Mouse (Mus musculus): ENCODE results near the gene Nckap5. TPM values are rescaled to one million over a fixed set of nuclear protein-coding genes. Genes with fewer than 3 reads are reported as not detected.
A peak's percentile ranks its signal among the peaks of the same experiment; 100 is the strongest.

The Nckap5 gene
- polyA plus RNA-seq, 1 experiment from 2014 or later = 6.2 TPM

- WGBS = 89% methylated on average over 2 of the region's 2 CpGs
- no peaks in the 10 kb centered on the region for H3K36me3 ChIP-seq (ENCODE audit: control insufficient read depth, insufficient read depth, low read length)
- ATAC-seq (ENCODE audit: low read depth) (no peak), DNase-seq (ENCODE audit: low spot score) (no peak)
- no peak overlapping the region for H3K9ac ChIP-seq (ENCODE audit: low read depth, low read length)
- H3K4me3 ChIP-seq (ENCODE audit: low read depth, low read length) = no peak overlapping the region
- no peak overlapping the region for H3K27ac ChIP-seq (replicated peaks; ENCODE audit: low read depth, low read length)
- no peak overlapping the region for H3K4me2 ChIP-seq (ENCODE audit: low read depth, low read length)
- no peaks in the 10 kb centered on the region for H3K9me3 ChIP-seq (ENCODE audit: control insufficient read depth, low read length)
- H3K27me3 ChIP-seq (replicated peaks; ENCODE audit: control insufficient read depth, insufficient read depth, low read length) = no peaks in the 10 kb centered on the region
- H3K4me1 ChIP-seq (ENCODE audit: control insufficient read depth, insufficient read depth, low read length) = peaks cover 6% of the 10 kb centered on the region; the same call in 1 of the 2 replicates
Measured at GRCm38 (mm10) chr1:126534046-126534445, 296.6 kb downstream of the Nckap5 start.

DNA sequence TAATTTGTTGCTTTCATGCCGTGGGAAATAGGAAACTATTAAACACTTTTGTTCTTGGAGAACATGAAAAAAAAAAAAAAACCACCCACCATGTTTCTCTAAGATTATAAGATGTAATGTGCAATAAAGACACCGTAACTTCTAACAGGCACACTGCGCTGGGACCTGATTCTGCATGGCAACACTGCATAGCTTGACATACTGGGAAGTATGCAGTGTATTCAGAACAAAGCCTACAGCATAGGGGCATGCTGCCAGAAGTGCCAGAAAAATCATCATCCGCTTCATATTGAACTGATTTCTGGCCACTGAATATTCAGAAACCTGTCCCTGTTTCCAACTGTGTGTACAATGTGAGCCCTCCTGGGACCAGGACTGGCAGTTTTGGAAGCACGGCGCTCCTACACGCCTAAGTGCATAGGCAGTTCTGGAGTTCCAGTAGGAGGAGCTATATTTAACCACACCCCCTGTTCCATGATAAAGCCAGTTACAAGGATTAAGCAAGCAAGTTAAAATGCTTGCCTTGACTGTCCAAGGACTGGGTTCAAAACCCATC is 302.5 kb downstream of the Nckap5 start:
- Histone ChIP-seq H3K4me3 (ENCODE audit: low read depth, low read length) (no peak overlapping the region), H3K4me1 (ENCODE audit: control insufficient read depth, insufficient read depth, low read length) (no peaks in the 10 kb centered on the region), H3K27me3 (replicated peaks; ENCODE audit: control insufficient read depth, insufficient read depth, low read length) (no peaks in the 10 kb centered on the region), H3K4me2 (ENCODE audit: low read depth, low read length) (no peak overlapping the region), H3K9ac (ENCODE audit: low read depth, low read length) (no peak overlapping the region), H3K36me3 (ENCODE audit: control insufficient read depth, insufficient read depth, low read length) (no peaks in the 10 kb centered on the region), H3K27ac (replicated peaks; ENCODE audit: low read depth, low read length) (no peak overlapping the region), H3K9me3 (ENCODE audit: control insufficient read depth, low read length) (no peaks in the 10 kb centered on the region)
- whole genome bisulfite sequencing = 79% methylated on average over 7 of the region's 7 CpGs
- ATAC-seq (ENCODE audit: low read depth) (no peak), DNase-seq (ENCODE audit: low spot score) (no peak)

DNA sequence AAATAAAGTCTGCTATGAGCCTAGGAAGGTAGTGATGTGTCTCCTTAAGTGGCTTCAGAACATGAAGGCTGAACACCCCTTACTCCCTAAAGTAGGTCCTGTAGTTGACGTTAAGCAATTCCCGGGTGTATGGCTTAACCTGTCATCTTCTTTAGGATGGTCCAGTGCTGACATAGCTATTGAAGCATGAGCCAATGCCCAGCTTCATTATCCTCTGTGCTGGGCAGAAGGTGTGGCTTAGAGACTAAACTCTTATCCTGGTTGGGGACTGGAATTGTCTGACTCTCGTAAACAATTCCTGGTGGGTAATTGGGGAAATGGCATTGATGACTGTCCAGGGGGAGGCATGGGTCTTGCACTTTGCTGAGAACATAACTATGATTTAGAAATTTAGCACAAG is 312.5 kb downstream of the Nckap5 start:
- no peaks in the 10 kb centered on the region for H3K9me3 ChIP-seq (ENCODE audit: control insufficient read depth, low read length)
- H3K9ac ChIP-seq (ENCODE audit: low read depth, low read length) = no peak overlapping the region
- no peaks in the 10 kb centered on the region for H3K4me1 ChIP-seq (ENCODE audit: control insufficient read depth, insufficient read depth, low read length)
- no peak overlapping the region for H3K4me2 ChIP-seq (ENCODE audit: low read depth, low read length)
- no peak overlapping the region for H3K4me3 ChIP-seq (ENCODE audit: low read depth, low read length)
- ATAC-seq (ENCODE audit: low read depth) (no peak; the same call in 1 of the 2 replicates), DNase-seq (ENCODE audit: low spot score) (no peak)
- H3K36me3 ChIP-seq (ENCODE audit: control insufficient read depth, insufficient read depth, low read length) = no peaks in the 10 kb centered on the region
- no peaks in the 10 kb centered on the region for H3K27me3 ChIP-seq (replicated peaks; ENCODE audit: control insufficient read depth, insufficient read depth, low read length)
- WGBS = 87% methylated on average over 3 of the region's 3 CpGs
- no peak overlapping the region for H3K27ac ChIP-seq (replicated peaks; ENCODE audit: low read depth, low read length)

DNA sequence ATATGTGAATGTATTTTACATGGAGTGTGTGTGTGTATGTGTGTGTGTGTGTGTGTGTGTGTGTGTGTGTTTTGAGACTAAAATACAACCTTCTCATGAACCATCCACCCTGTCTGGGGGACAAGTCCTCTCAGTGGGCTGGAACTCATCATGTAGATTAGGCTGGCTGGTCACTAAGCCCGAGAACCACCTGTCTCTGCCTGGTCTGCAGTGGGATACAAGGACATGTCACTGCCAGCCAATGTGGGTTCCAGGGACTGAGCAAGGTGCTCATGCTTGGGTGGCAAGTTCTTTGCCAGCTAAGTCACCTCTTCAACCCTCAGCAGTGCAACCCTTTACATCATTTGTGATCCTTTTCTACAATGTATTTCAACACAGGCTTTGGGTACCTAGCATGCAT is 313.2 kb downstream of the Nckap5 start:
- Histone ChIP-seq H3K4me3 (ENCODE audit: low read depth, low read length) (no peak overlapping the region), H3K27ac (replicated peaks; ENCODE audit: low read depth, low read length) (no peak overlapping the region), H3K36me3 (ENCODE audit: control insufficient read depth, insufficient read depth, low read length) (no peaks in the 10 kb centered on the region), H3K9ac (ENCODE audit: low read depth, low read length) (no peak overlapping the region), H3K27me3 (replicated peaks; ENCODE audit: control insufficient read depth, insufficient read depth, low read length) (no peaks in the 10 kb centered on the region), H3K9me3 (ENCODE audit: control insufficient read depth, low read length) (no peaks in the 10 kb centered on the region), H3K4me1 (ENCODE audit: control insufficient read depth, insufficient read depth, low read length) (no peaks in the 10 kb centered on the region), H3K4me2 (ENCODE audit: low read depth, low read length) (no peak overlapping the region)
- no peak for DNase-seq (ENCODE audit: low spot score)
- no peak for ATAC-seq (ENCODE audit: low read depth)
- WGBS = 92% methylated on average over 1 of the region's 1 CpGs

- Histone ChIP-seq H3K9ac (ENCODE audit: low read depth, low read length) (no peak overlapping the region), H3K27ac (replicated peaks; ENCODE audit: low read depth, low read length) (no peak overlapping the region), H3K4me1 (ENCODE audit: control insufficient read depth, insufficient read depth, low read length) (peaks cover 11% of the 10 kb centered on the region; the same call in 1 of the 2 replicates), H3K4me2 (ENCODE audit: low read depth, low read length) (no peak overlapping the region), H3K4me3 (ENCODE audit: low read depth, low read length) (no peak overlapping the region), H3K9me3 (ENCODE audit: control insufficient read depth, low read length) (no peaks in the 10 kb centered on the region), H3K36me3 (ENCODE audit: control insufficient read depth, insufficient read depth, low read length) (no peaks in the 10 kb centered on the region), H3K27me3 (replicated peaks; ENCODE audit: control insufficient read depth, insufficient read depth, low read length) (no peaks in the 10 kb centered on the region)
- WGBS = 49% methylated on average over 3 of the region's 3 CpGs
- no peak for ATAC-seq (ENCODE audit: low read depth)
- DNase-seq (ENCODE audit: low spot score) = no peak
Measured at GRCm38 (mm10) chr1:126515054-126515756, 315.4 kb downstream of the Nckap5 start.

GRCm38 (mm10) chr1:126511835-126512445 is 318.7 kb downstream of the Nckap5 start:
- ATAC-seq (ENCODE audit: low read depth) (peak; percentile 27; the same call in 1 of the 2 replicates), DNase-seq (ENCODE audit: low spot score) (peak; percentile 43)
- H3K9me3 ChIP-seq (ENCODE audit: control insufficient read depth, low read length) = no peaks in the 10 kb centered on the region
- WGBS = 24% methylated on average over 5 of the region's 5 CpGs
- no peaks in the 10 kb centered on the region for H3K27me3 ChIP-seq (replicated peaks; ENCODE audit: control insufficient read depth, insufficient read depth, low read length)
- H3K4me2 ChIP-seq (ENCODE audit: low read depth, low read length) = no peak overlapping the region
- no peak overlapping the region for H3K9ac ChIP-seq (ENCODE audit: low read depth, low read length)
- H3K4me1 ChIP-seq (ENCODE audit: control insufficient read depth, insufficient read depth, low read length) = peaks cover 11% of the 10 kb centered on the region; the same call in 1 of the 2 replicates
- H3K36me3 ChIP-seq (ENCODE audit: control insufficient read depth, insufficient read depth, low read length) = no peaks in the 10 kb centered on the region
- H3K27ac ChIP-seq (replicated peaks; ENCODE audit: low read depth, low read length) = 0 out of 2 replicates have a peak overlapping the region, but pooled peaks have one; percentile 21
- no peak overlapping the region for H3K4me3 ChIP-seq (ENCODE audit: low read depth, low read length)

- H3K4me2 ChIP-seq (ENCODE audit: low read depth, low read length) = no peak overlapping the region
- H3K27me3 ChIP-seq (replicated peaks; ENCODE audit: control insufficient read depth, insufficient read depth, low read length) = no peaks in the 10 kb centered on the region
- DNase-seq (ENCODE audit: low spot score) = peak; percentile 34
- ATAC-seq (ENCODE audit: low read depth) = peak; percentile 47; the same call in 1 of the 2 replicates
- WGBS = 64% methylated on average over 4 of the region's 4 CpGs
- H3K36me3 ChIP-seq (ENCODE audit: control insufficient read depth, insufficient read depth, low read length) = no peaks in the 10 kb centered on the region
- H3K4me1 ChIP-seq (ENCODE audit: control insufficient read depth, insufficient read depth, low read length) = no peaks in the 10 kb centered on the region
- H3K27ac ChIP-seq (replicated peaks; ENCODE audit: low read depth, low read length) = no peak overlapping the region
- no peaks in the 10 kb centered on the region for H3K9me3 ChIP-seq (ENCODE audit: control insufficient read depth, low read length)
- H3K9ac ChIP-seq (ENCODE audit: low read depth, low read length) = no peak overlapping the region
- H3K4me3 ChIP-seq (ENCODE audit: low read depth, low read length) = no peak overlapping the region
Measured at GRCm38 (mm10) chr1:126504717-126505116, 325.9 kb downstream of the Nckap5 start.

DNA sequence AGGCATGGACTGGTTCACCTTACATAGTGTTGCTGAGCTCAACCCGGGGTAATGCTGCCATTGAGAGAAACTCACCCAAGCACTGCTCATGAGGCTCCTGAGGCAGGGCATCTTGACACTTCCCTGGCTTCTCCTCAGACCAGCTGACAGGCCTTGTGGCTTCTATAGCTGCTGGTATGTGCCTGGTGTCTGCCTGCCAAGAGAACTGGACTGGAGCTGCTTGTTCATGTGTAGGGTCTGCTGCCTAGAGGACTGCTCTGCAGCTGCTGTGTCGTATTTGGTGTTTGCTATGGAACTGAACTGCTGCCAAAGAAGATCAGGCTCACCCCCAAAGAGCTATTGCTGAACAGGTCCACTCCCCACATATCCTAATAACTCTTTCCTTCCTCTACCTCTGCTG is 327.9 kb downstream of the Nckap5 start:
- peak; percentile 54 for DNase-seq (ENCODE audit: low spot score)
- Histone ChIP-seq H3K4me3 (ENCODE audit: low read depth, low read length) (no peak overlapping the region), H3K9me3 (ENCODE audit: control insufficient read depth, low read length) (no peaks in the 10 kb centered on the region), H3K4me1 (ENCODE audit: control insufficient read depth, insufficient read depth, low read length) (no peaks in the 10 kb centered on the region), H3K27ac (replicated peaks; ENCODE audit: low read depth, low read length) (no peak overlapping the region), H3K4me2 (ENCODE audit: low read depth, low read length) (no peak overlapping the region), H3K36me3 (ENCODE audit: control insufficient read depth, insufficient read depth, low read length) (no peaks in the 10 kb centered on the region), H3K9ac (ENCODE audit: low read depth, low read length) (no peak overlapping the region), H3K27me3 (replicated peaks; ENCODE audit: control insufficient read depth, insufficient read depth, low read length) (no peaks in the 10 kb centered on the region)
- peak; percentile 68 for ATAC-seq (ENCODE audit: low read depth)
- WGBS = 53% methylated on average over 2 of the region's 2 CpGs
